Mouse (Mus musculus) hindbrain, embryonic 16.5 days (tissue): ENCODE data around the gene Fxyd7. TPM values are rescaled to one million over a fixed set of nuclear protein-coding genes. Genes with fewer than 3 reads are reported as not detected.

Experiments used
- ATAC-seq: fragments of 200-750 bp; cut with Nextera tagmentation; 2 replicates; pipeline ENCODE4 v1.8.0; 2017; ENCODE audit warnings: moderate TSS enrichment, moderate library complexity
- H3K27ac ChIP-seq: fragments of 300-500 bp; sonication (generic); 2 replicates; pipeline ENCODE4 v1.5.1; 2014; ENCODE audit warnings: low read depth, mild to moderate bottlenecking, control low read depth, low read length, moderate library complexity
- H3K27me3 ChIP-seq: fragments of 300-500 bp; sonication (generic); replicated peaks from 2 replicates; pipeline ENCODE4 v1.6.1; 2014; ENCODE audit warnings: low read length; ENCODE audit not compliant: control insufficient read depth, insufficient read depth
- H3K36me3 ChIP-seq: fragments of 300-500 bp; sonication (generic); 2 replicates; pipeline ENCODE4 v1.6.1; 2014; ENCODE audit warnings: mild to moderate bottlenecking, low read length, moderate library complexity, mixed read lengths; ENCODE audit not compliant: control insufficient read depth, insufficient read depth
- H3K4me1 ChIP-seq: fragments of 300-500 bp; sonication (generic); 2 replicates; pipeline ENCODE4 v1.6.1; 2014; ENCODE audit warnings: low read depth, low read length; ENCODE audit not compliant: control insufficient read depth, insufficient read depth
- H3K4me2 ChIP-seq: fragments of 300-500 bp; sonication (generic); 2 replicates; pipeline ENCODE4 v1.6.1; 2014; ENCODE audit warnings: mild to moderate bottlenecking, low read length, control low read depth, moderate library complexity
- H3K4me3 ChIP-seq: fragments of 300-500 bp; sonication (generic); 2 replicates; pipeline ENCODE4 v1.5.1; 2014; ENCODE audit warnings: mild to moderate bottlenecking, low read length, control low read depth, moderate library complexity
- H3K9ac ChIP-seq: fragments of 300-500 bp; sonication (generic); 2 replicates; pipeline ENCODE4 v1.6.1; 2014; ENCODE audit warnings: low read depth, mild to moderate bottlenecking, control low read depth, low read length, moderate library complexity
- H3K9me3 ChIP-seq: fragments of 300-500 bp; sonication (generic); 2 replicates; pipeline ENCODE4 v1.6.1; 2014; ENCODE audit warnings: mild to moderate bottlenecking, low read length, moderate library complexity; ENCODE audit not compliant: control insufficient read depth
- WGBS: fragments of 180-500 bp; shearing (Covaris S2); extraction: QIAGEN DNeasy Blood & Tissue Kit; methylation state at CpG from one replicate; pipeline ENCODE4 v1.1.7; 2014; 5-methylcytosine and 5-hydroxymethylcytosine counted together
- polyA plus RNA-seq: library from polyadenylated mRNA; unstranded; fragments of >200 nt; fragmentation: Nextera tagmentation; extraction: Ambion mirVana; gene quantifications from 2 replicates; pipeline ENCODE4 v1.2.1, GENCODE M21; 2015

Gene Fxyd7
- polyA plus RNA-seq, 1 experiment from 2014 or later: 417 TPM

DNA sequence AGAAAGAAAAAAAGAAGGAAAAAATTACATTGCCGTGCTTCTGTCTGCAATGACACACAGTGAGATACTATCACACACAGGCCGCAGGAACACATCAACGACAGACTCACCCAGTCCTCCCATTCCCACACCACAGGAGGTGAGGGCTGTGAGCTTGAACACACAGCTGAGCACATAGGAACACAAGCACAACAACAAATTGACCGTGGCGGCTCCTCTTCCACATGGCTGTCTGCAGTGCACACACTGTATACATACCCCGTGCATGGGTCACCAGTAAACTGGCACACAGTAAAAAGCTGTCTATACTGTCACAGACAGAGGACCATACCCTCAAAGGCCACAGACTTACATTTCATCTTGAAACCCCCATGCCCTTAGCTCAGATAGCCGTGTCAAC is 5.2 kb upstream of the Fxyd7 start:
- Histone ChIP-seq H3K4me2 (no peak overlapping the region), H3K4me1 (peaks cover 14% of the 10 kb centered on the region), H3K9ac (no peak overlapping the region), H3K9me3 (no peaks in the 10 kb centered on the region), H3K4me3 (no peak overlapping the region), H3K36me3 (no peaks in the 10 kb centered on the region), H3K27ac (no peak overlapping the region), H3K27me3 (peaks cover 12% of the 10 kb centered on the region)
- ATAC-seq: no peak
- WGBS: 71% methylated on average over 7 of the region's 7 CpGs

DNA sequence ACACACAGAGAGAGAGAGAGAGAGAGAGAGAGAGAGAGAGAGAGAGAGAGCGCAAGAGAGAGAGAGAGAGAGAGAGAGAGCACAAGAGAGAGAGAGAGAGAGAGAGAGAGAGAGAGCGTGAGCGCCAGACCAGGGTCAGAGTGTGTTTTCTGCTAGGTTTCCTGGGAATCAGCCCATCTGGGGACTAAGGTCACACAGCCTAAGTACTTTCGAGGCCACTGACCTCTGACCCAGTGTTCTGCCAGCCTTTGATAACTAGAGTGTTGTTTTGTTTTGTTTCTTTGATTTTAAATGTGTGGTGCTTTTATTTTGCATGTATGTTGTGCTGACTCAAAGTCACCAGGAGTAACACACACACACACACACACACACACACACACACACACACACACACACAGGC is 4.6 kb upstream of the Fxyd7 start:
- Histone ChIP-seq H3K4me2 (no peak overlapping the region), H3K9ac (no peak overlapping the region), H3K9me3 (no peaks in the 10 kb centered on the region), H3K4me3 (no peak overlapping the region), H3K36me3 (no peaks in the 10 kb centered on the region), H3K27ac (no peak overlapping the region), H3K4me1 (peaks cover 20% of the 10 kb centered on the region), H3K27me3 (peaks cover 17% of the 10 kb centered on the region)
- no peak for ATAC-seq
- 20% methylated on average over 3 of the region's 4 CpGs for WGBS

DNA sequence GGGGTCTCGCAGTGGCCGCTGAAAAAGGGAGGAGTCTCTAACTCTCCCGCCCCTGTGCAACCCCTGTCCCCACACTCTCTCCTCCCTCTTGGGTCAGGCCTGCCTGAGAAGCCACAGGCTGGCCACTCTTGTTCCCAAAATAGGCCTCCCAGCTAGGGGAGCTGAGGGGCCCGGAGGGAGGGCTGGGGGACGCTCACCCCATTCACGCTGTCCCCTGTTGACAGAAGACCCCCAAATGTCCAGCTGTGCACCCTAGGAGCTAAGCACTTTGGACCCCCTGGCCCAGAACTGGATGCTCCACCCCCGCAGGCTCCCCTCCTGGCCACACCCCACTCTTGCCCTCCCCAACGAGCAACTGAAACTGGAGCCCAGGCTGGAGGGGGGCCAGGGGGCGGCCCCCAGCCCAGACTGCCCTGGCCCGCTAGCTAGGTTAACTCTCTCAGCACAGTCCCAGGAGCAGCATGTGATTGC is 4.1 kb upstream of the Fxyd7 start:
- 11% methylated on average over 10 of the region's 10 CpGs for WGBS
- Histone ChIP-seq H3K4me3 (peak overlapping the region; percentile 5; the same call in 1 of the 2 replicates), H3K9ac (0 out of 2 replicates have a peak overlapping the region, but pooled peaks have one; percentile 1), H3K9me3 (no peaks in the 10 kb centered on the region), H3K27ac (no peak overlapping the region), H3K27me3 (peaks cover 19% of the 10 kb centered on the region), H3K4me2 (peak overlapping the region; percentile 5; the same call in 1 of the 2 replicates), H3K36me3 (no peaks in the 10 kb centered on the region), H3K4me1 (peaks cover 23% of the 10 kb centered on the region)
- no peak for ATAC-seq

DNA sequence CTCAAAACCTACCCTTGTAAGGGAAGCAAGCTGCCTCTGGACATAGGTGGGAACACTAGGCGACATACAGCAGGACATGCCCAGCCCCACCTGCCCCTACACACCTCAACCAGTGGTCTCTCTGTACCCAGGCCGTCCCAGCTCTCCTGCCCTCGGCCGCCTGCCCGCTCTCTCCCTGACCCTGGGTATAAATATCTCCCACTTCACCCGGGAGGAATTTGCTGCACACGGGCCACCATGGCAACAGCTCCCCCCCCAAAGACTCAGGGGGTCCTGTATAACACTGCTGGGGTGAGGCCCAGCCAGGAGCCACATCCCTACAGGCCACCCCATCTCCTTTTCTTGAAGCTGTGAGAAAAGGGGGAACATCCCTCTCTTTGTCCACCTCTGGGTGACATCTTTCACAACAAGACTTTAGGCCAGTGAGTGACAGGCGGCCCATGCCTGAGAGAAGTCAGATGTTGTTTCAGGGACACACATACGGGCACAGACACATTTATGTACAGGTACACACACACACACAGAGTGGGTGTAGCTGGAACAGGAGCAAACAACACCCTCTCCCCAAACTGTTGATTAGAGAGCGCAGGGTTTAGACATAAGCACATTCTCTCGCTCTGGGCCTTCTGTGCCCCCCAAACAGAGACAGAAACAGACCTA is 3.5 kb upstream of the Fxyd7 start:
- peak overlapping the region; percentile 8; the same call in 1 of the 2 replicates for H3K4me2 ChIP-seq
- no peaks in the 10 kb centered on the region for H3K9me3 ChIP-seq
- peaks cover 29% of the 10 kb centered on the region for H3K4me1 ChIP-seq
- H3K4me3 ChIP-seq: no peak overlapping the region
- no peak overlapping the region for H3K9ac ChIP-seq
- H3K36me3 ChIP-seq: no peaks in the 10 kb centered on the region
- no peak for ATAC-seq
- H3K27me3 ChIP-seq: peaks cover 19% of the 10 kb centered on the region
- WGBS: 44% methylated on average over 11 of the region's 11 CpGs
- H3K27ac ChIP-seq: no peak overlapping the region

DNA sequence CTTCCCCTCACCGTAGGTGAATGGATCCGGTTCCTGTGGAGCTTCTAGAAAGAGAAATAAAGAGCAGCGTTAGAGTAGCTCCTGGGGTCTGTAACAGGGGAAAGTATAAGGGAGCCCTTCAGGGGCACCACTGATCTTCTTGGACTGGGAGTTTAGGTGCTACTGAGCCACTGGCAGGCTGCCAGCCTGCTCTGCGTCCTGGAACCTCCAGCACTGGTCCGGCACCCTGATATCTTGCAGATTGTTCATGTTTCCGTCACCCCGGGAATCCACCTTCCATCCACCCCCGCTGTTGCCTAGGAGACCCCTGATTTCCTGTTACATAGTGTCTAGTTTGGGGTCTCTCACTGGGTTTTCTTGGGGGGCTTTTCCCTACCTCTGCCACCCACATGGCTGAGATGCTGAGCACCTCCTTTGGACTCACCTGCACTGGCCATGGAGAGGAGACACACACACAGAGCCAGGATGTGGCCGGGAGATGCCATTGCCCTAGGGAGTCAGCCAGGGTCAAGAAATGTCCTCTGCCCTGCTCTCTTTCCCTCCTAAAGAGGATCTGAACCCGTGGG is 2.7 kb upstream of the Fxyd7 start:
- H3K4me1 ChIP-seq: peaks cover 33% of the 10 kb centered on the region
- peaks cover 19% of the 10 kb centered on the region for H3K27me3 ChIP-seq
- H3K4me2 ChIP-seq: no peak overlapping the region
- ATAC-seq: no peak
- H3K36me3 ChIP-seq: no peaks in the 10 kb centered on the region
- H3K27ac ChIP-seq: no peak overlapping the region
- H3K9ac ChIP-seq: no peak overlapping the region
- 27% methylated on average over 10 of the region's 10 CpGs for WGBS
- no peaks in the 10 kb centered on the region for H3K9me3 ChIP-seq
- H3K4me3 ChIP-seq: no peak overlapping the region

DNA sequence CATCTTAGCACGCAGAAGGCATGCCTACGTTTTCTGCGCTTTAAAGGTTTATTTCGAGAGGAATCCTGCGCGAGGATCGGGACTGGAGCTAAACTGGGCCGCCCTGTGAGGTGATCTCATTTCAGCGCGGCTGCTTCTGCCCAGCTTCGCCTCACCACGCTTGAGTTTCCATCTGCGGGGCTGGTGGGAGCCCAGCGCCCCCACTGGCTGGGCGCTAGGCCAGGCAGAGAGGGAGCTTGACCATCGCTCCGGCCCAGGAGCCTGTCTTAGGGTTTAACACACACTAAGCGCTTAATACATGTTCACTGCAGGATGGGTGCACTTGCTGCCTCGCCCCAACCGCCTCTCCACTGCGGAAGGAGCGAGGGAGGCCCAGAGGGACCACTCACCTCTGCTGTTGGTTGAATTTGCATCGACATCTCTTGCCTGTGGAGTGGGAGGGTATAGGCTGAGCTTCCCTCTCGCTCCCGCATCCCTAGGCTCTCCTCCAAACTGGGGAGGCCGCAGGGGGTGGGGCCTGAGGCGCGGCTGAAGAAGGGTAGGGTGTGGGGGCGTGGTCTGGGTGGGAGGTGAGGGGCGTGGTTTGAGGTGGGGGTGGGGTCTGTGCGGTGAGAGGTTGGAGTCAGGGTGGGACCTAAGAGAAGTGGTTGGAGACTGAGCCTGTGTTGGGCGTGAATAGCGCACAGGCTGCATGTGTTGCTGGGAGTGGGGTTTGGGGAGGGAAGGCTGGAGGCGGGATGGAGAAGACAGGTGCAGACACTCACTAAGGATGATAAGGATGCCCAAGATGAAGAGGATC is 1.6 kb upstream of the Fxyd7 start:
- Histone ChIP-seq H3K4me2 (peak overlapping the region; percentile 66), H3K4me3 (peak overlapping the region; percentile 21), H3K4me1 (peaks cover 33% of the 10 kb centered on the region), H3K9ac (peak overlapping the region; percentile 41), H3K36me3 (no peaks in the 10 kb centered on the region), H3K27ac (no peak overlapping the region), H3K27me3 (peaks cover 19% of the 10 kb centered on the region), H3K9me3 (no peaks in the 10 kb centered on the region)
- peak; percentile 15; the same call in 1 of the 2 replicates for ATAC-seq
- 2% methylated on average over 33 of the region's 34 CpGs for WGBS

DNA sequence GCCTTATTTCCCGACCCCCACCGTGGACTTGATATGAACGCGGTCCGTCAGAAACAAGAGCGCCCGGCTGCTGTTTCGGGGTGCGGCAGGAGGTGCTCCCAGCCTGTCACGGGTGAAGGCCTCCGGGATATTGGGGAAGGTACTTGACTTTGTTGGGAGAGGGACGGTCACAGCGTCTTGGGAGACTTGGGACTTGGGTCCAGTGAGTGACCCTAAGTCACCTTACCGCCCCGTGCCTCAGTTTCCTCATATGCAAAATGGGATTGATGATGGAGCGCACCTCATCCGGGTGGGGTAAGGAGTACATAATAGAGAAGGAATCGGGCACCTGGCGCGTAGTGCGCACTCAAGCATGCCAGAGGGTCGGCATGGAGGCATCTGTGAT is 976 bp upstream of the Fxyd7 start:
- Histone ChIP-seq H3K4me1 (peaks cover 33% of the 10 kb centered on the region), H3K4me2 (peak overlapping the region; percentile 66), H3K36me3 (no peaks in the 10 kb centered on the region), H3K9me3 (no peaks in the 10 kb centered on the region), H3K27me3 (peaks cover 19% of the 10 kb centered on the region), H3K4me3 (peak overlapping the region; percentile 21), H3K9ac (peak overlapping the region; percentile 41), H3K27ac (no peak overlapping the region)
- 3% methylated on average over 22 of the region's 22 CpGs for WGBS
- ATAC-seq: no peak

DNA sequence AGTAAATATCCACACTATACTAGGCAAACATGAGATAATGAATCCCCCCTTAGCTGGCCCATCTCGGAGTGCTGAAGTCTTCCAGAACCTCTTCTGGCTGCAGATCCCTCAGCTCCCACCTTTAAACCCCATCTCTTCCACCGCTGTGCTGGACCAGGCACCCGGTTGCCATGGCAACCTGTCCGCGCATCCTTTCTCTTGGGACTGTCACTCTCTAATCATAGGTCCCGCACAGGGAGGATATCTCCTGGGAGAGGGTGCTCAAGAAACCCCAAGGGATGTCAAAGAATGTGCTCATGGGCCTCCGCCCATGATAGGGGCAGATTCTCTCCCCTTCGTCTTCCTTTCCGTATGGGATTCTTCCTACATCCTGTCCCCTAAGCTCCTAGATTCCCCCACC is 346 bp downstream of the Fxyd7 start:
- 2% methylated on average over 9 of the region's 9 CpGs for WGBS
- peak; percentile 23 for ATAC-seq
- Histone ChIP-seq H3K4me3 (peak overlapping the region; percentile 52), H3K9ac (peak overlapping the region; percentile 71), H3K4me1 (peaks cover 33% of the 10 kb centered on the region), H3K36me3 (no peaks in the 10 kb centered on the region), H3K27ac (peak overlapping the region; percentile 59), H3K4me2 (peak overlapping the region; percentile 66), H3K9me3 (no peaks in the 10 kb centered on the region), H3K27me3 (peaks cover 19% of the 10 kb centered on the region)

DNA sequence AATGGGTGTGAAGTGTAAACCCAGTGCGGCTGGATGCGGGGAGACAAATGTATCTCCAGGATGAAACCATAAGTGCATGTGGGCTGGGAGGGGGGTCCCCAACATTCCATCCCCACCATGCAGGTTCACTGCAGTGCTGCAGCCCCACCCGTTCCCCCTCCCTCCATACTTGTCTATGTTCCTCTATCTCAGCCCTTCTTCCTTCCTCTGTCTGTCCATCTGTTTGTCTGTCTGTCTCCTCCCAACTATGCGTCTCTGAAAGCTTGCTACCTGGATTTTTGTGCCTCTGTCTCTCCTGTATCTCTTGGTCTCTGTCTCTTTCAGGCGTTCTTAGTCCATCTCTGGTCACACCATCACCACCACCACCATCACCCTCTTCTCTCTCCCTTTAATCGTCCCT is 780 bp downstream of the Fxyd7 start:
- peak overlapping the region; percentile 68 for H3K27ac ChIP-seq
- H3K4me3 ChIP-seq: peak overlapping the region; percentile 52
- H3K9me3 ChIP-seq: no peaks in the 10 kb centered on the region
- ATAC-seq: 0 out of 2 replicates have a peak, but pooled peaks have one; percentile 0
- H3K27me3 ChIP-seq: peaks cover 19% of the 10 kb centered on the region
- H3K9ac ChIP-seq: peak overlapping the region; percentile 71
- H3K4me2 ChIP-seq: peak overlapping the region; percentile 66
- 2% methylated on average over 6 of the region's 6 CpGs for WGBS
- peaks cover 33% of the 10 kb centered on the region for H3K4me1 ChIP-seq
- no peaks in the 10 kb centered on the region for H3K36me3 ChIP-seq
